Mouse (Mus musculus): ENCODE results near the gene Mgat4b. TPM values are rescaled to one million over a fixed set of nuclear protein-coding genes. Genes with fewer than 3 reads are reported as not detected.
A peak's percentile ranks its signal among the peaks of the same experiment; 100 is the strongest.
"Not testable (repeated sequence)": the region's sequence is repeated elsewhere in the genome, so short reads cannot be mapped to it uniquely, and the experiment has no call there.

The Mgat4b gene
- 10 to 100 TPM; 85.3 to 86.5 TPM for total RNA-seq (2021)

- peak; percentile 76 for DNase-seq (ENCODE audit: low spot score)
- intact Hi-C loops (cut with DNase I): no loop called here
These were observed at the start of gene Mgat4b, which contains the start of gene Sqstm1 for GRCm38 (mm10) chr11:50210505-50211151. Gene Mgat4b (plus strand): TSS chr11:50210890. Gene Sqstm1 (minus strand): TSS chr11:50210827.

- intact Hi-C loops (cut with DNase I): loop anchor here (2.0 to 5.0 kb wide), 2 partner anchors 69 to 201 kb away; no protein-coding TSS in a partner anchor
- DNase-seq (ENCODE audit: low spot score): no peak
These were observed 48.9 kb upstream of the Mgat4b start for GRCm38 (mm10) chr11:50161578-50162304.

- intact Hi-C loops (cut with DNase I): loop anchor here (5.0 kb wide), 1 partner anchor 200 kb away; no protein-coding TSS in a partner anchor
- DNase-seq (ENCODE audit: low spot score): no peak
These were observed 48.2 kb upstream of the Mgat4b start for GRCm38 (mm10) chr11:50162338-50163050.

GRCm38 (mm10) chr11:50168352-50168751, 42.3 kb upstream of the Mgat4b start:
- no peak for DNase-seq (ENCODE audit: low spot score)
- intact Hi-C loops (cut with DNase I): no loop called here

GRCm38 (mm10) chr11:50174111-50174729, 36.5 kb upstream of the Mgat4b start, which contains the start of gene Mrnip:
Gene Mrnip (plus strand): TSS chr11:50174444.
- not testable (repeated sequence) for DNase-seq (ENCODE audit: low spot score)
- intact Hi-C loops (cut with DNase I): loop anchor here (2.0 kb wide), 1 partner anchor 51 kb away; no protein-coding TSS in a partner anchor

GRCm38 (mm10) chr11:50174730-50175187, 35.9 kb upstream of the Mgat4b start:
- peak; percentile 91 for DNase-seq (ENCODE audit: low spot score)
- intact Hi-C loops (cut with DNase I): loop anchor here (2.0 kb wide), 1 partner anchor 50 kb away; no protein-coding TSS in a partner anchor

- no peak for DNase-seq (ENCODE audit: low spot score)
- intact Hi-C loops (cut with DNase I): no loop called here
These were observed 34.3 kb upstream of the Mgat4b start for GRCm38 (mm10) chr11:50176351-50176750.

- DNase-seq (ENCODE audit: low spot score): no peak
- intact Hi-C loops (cut with DNase I): no loop called here
These were observed 33.6 kb upstream of the Mgat4b start for GRCm38 (mm10) chr11:50177111-50177510.

GRCm38 (mm10) chr11:50178532-50179488, 31.9 kb upstream of the Mgat4b start:
- intact Hi-C loops (cut with DNase I): no loop called here
- DNase-seq (ENCODE audit: low spot score): no peak

GRCm38 (mm10) chr11:50180478-50181231, 30.0 kb upstream of the Mgat4b start:
- no peak for DNase-seq (ENCODE audit: low spot score)
- intact Hi-C loops (cut with DNase I): no loop called here

GRCm38 (mm10) chr11:50182702-50183101, 28.0 kb upstream of the Mgat4b start:
- DNase-seq (ENCODE audit: low spot score): no peak
- intact Hi-C loops (cut with DNase I): no loop called here

- intact Hi-C loops (cut with DNase I): no loop called here
These were observed 25.9 kb upstream of the Mgat4b start for GRCm38 (mm10) chr11:50184788-50185187.

GRCm38 (mm10) chr11:50188682-50189081, 22.0 kb upstream of the Mgat4b start:
- intact Hi-C loops (cut with DNase I): no loop called here

More at GRCm38 (mm10) chr11:50184788-50185187, 25.9 kb upstream of the Mgat4b start:
- no peak for DNase-seq (ENCODE audit: low spot score)

GRCm38 (mm10) chr11:50190362-50190761, 20.3 kb upstream of the Mgat4b start:
- intact Hi-C loops (cut with DNase I): no loop called here
- no peak for DNase-seq (ENCODE audit: low spot score)

More at GRCm38 (mm10) chr11:50188682-50189081, 22.0 kb upstream of the Mgat4b start:
- DNase-seq (ENCODE audit: low spot score): no peak

GRCm38 (mm10) chr11:50192278-50192677, 18.4 kb upstream of the Mgat4b start:
- intact Hi-C loops (cut with DNase I): no loop called here
- no peak for DNase-seq (ENCODE audit: low spot score)

GRCm38 (mm10) chr11:50194070-50194469, 16.6 kb upstream of the Mgat4b start:
- intact Hi-C loops (cut with DNase I): no loop called here
- no peak for DNase-seq (ENCODE audit: low spot score)

GRCm38 (mm10) chr11:50194793-50195192, 15.9 kb upstream of the Mgat4b start:
- DNase-seq (ENCODE audit: low spot score): no peak
- intact Hi-C loops (cut with DNase I): no loop called here

GRCm38 (mm10) chr11:50197500-50197899, 13.2 kb upstream of the Mgat4b start:
- intact Hi-C loops (cut with DNase I): no loop called here
- DNase-seq (ENCODE audit: low spot score): no peak

Measured in heart, postnatal 25 days (tissue).